10 mouse cellular contexts compared by ENCODE assay signal in the genomic region with DNA sequence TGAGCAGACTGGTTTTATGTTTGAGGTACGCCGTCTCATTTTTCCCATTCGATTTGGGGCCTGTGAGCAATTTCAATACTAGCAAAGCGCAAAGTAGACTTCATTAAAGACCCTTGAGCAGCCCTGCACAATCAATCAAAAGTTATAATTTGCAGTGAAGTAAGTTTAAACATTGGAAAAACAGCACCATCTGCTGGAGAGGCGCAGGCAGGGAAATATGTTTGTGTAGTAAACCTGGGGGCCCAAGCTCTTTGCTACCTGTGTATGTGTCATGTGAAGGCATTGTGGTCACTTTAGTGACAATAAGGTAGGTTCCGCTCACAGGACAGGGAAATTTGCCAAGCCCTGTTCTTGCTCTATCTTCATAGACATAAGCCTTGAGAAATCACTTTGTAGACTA.
DNase-seq lines count a peak whose midpoint lies in the region; ATAC-seq lines count a peak whose summit lies in the region.
"Had no signal": no experiment of that assay in that cellular context is flagged by ENCODE, and none has a peak within 500 bp of the region (broad histone marks: within the 10 kb centered on the region; RNA-seq: fewer than 3 reads in every experiment).

No protein-coding gene starts in this region.

- H3K4me3 ChIP-seq in heart, embryonic 11.5 days (ENCODE audit: low read depth, low read length) = no peak overlapping the region
- no peak overlapping the region for H3K4me3 ChIP-seq in hindbrain, embryonic 13.5 days
- H3K4me3 ChIP-seq: lung, embryonic 15.5 days; stomach, embryonic 15.5 days had no signal

- WGBS in heart, embryonic 11.5 days (ENCODE audit: insufficient replicate concordance) = 72% methylated on average over 6 of the region's 6 CpGs
- 85% methylated on average over 6 of the region's 6 CpGs for WGBS in hindbrain, embryonic 13.5 days

- H3K9me3 ChIP-seq in heart, embryonic 11.5 days (replicated peaks; ENCODE audit: control insufficient read depth, low read length) = no peaks in the 10 kb centered on the region
- no peaks in the 10 kb centered on the region for H3K9me3 ChIP-seq in hindbrain, embryonic 13.5 days
- H3K9me3 ChIP-seq: lung, embryonic 15.5 days; stomach, embryonic 15.5 days had no signal

- peak; percentile 28 to 56 for DNase-seq in heart, postnatal 10 days
- DNase-seq in ES-CJ7 (ENCODE audit: low read depth, low spot score) = peak; percentile 12
- DNase-seq in cerebellum, postnatal 36 days = peak; percentile 28 to 58
- DNase-seq in kidney, postnatal 14 days = peak; percentile 45
- peak; percentile 30 for DNase-seq in lung, postnatal 14 days
- DNase-seq in thymus, postnatal 14 days = no peak

- no peaks in the 10 kb centered on the region for H3K27me3 ChIP-seq in heart, embryonic 11.5 days (ENCODE audit: control insufficient read depth, insufficient read depth, low read length)
- no peaks in the 10 kb centered on the region for H3K27me3 ChIP-seq in hindbrain, embryonic 13.5 days
- H3K27me3 ChIP-seq: lung, embryonic 15.5 days; stomach, embryonic 15.5 days had no signal

- no peaks in the 10 kb centered on the region for H3K4me1 ChIP-seq in heart, embryonic 11.5 days (ENCODE audit: control insufficient read depth, insufficient read depth, low read length)
- H3K4me1 ChIP-seq in hindbrain, embryonic 13.5 days (replicated peaks) = 0 out of 2 replicates have a peak, but pooled peaks cover 4% of the 10 kb centered on the region
- H3K4me1 ChIP-seq: lung, embryonic 15.5 days; stomach, embryonic 15.5 days had no signal

- no peak overlapping the region for H3K4me2 ChIP-seq in heart, embryonic 11.5 days
- H3K4me2 ChIP-seq in hindbrain, embryonic 13.5 days = no peak overlapping the region
- H3K4me2 ChIP-seq: lung, embryonic 15.5 days; stomach, embryonic 15.5 days had no signal

- H3K36me3 ChIP-seq in heart, embryonic 11.5 days (ENCODE audit: control insufficient read depth, insufficient read depth, low read length) = no peaks in the 10 kb centered on the region
- no peaks in the 10 kb centered on the region for H3K36me3 ChIP-seq in hindbrain, embryonic 13.5 days
- H3K36me3 ChIP-seq: lung, embryonic 15.5 days; stomach, embryonic 15.5 days had no signal

- intact Hi-C loops in heart, postnatal 10 days (cut with DNase I) = loop anchor here (1.0 to 10.0 kb wide), 3 partner anchors 79 to 294 kb away; no protein-coding TSS in a partner anchor

- H3K9ac ChIP-seq in heart, embryonic 11.5 days (ENCODE audit: low read depth, low read length) = no peak overlapping the region
- H3K9ac ChIP-seq in hindbrain, embryonic 13.5 days = no peak overlapping the region
- H3K9ac ChIP-seq: lung, embryonic 15.5 days; stomach, embryonic 15.5 days had no signal

- ATAC-seq in heart, embryonic 11.5 days (replicated peaks; ENCODE audit: insufficient number of reproducible peaks, low FRiP score, low TSS enrichment) = no peak
- no peak for ATAC-seq in hindbrain, embryonic 13.5 days (ENCODE audit: low FRiP score)

- H3K27ac ChIP-seq in heart, embryonic 11.5 days (ENCODE audit: low read depth, low read length) = no peak overlapping the region
- H3K27ac ChIP-seq in hindbrain, embryonic 13.5 days = no peak overlapping the region
- H3K27ac ChIP-seq: lung, embryonic 15.5 days; stomach, embryonic 15.5 days had no signal
